Mouse (Mus musculus) forebrain, embryonic 12.5 days (tissue): Measurements from ENCODE around the gene Rasl12. TPM values are rescaled to one million over a fixed set of nuclear protein-coding genes. Genes with fewer than 3 reads are reported as not detected.

Experiments
- ATAC-seq: fragments of 200-750 bp; cut with Nextera tagmentation; 2 replicates; pipeline ENCODE4 v1.8.0; 2017; ENCODE audit warnings: moderate TSS enrichment; ENCODE audit not compliant: low FRiP score
- H3K27ac ChIP-seq: fragments of 300-500 bp; sonication (generic); 2 replicates; pipeline ENCODE4 v1.5.1; 2016; ENCODE audit warnings: mild to moderate bottlenecking
- H3K27me3 ChIP-seq: fragments of 300-500 bp; sonication (generic); 2 replicates; pipeline ENCODE4 v1.6.1; 2016; ENCODE audit warnings: mild to moderate bottlenecking
- H3K36me3 ChIP-seq: fragments of 300-500 bp; sonication (generic); replicated peaks from 2 replicates; pipeline ENCODE4 v1.6.1; 2016; ENCODE audit warnings: mild to moderate bottlenecking
- H3K4me1 ChIP-seq: fragments of 300-500 bp; sonication (generic); 2 replicates; pipeline ENCODE4 v1.6.1; 2016
- H3K4me2 ChIP-seq: fragments of 300-500 bp; sonication (generic); 2 replicates; pipeline ENCODE4 v1.6.1; 2016; ENCODE audit warnings: mild to moderate bottlenecking, moderate library complexity
- H3K4me3 ChIP-seq: fragments of 300-500 bp; sonication (generic); replicated peaks from 2 replicates; pipeline ENCODE4 v1.5.1; 2016; ENCODE audit warnings: mild to moderate bottlenecking
- H3K9ac ChIP-seq: fragments of 300-500 bp; sonication (generic); 2 replicates; pipeline ENCODE4 v1.6.1; 2016; ENCODE audit warnings: mild to moderate bottlenecking
- H3K9me3 ChIP-seq: fragments of 300-500 bp; sonication (generic); 2 replicates; pipeline ENCODE4 v1.6.1; 2016
- WGBS: fragments of 180-500 bp; shearing (Covaris S2); methylation state at CpG from one replicate; pipeline ENCODE4 v1.1.7; 2016; 5-methylcytosine and 5-hydroxymethylcytosine counted together
- polyA plus RNA-seq: library from polyadenylated mRNA; unstranded; fragments of >200 nt; fragmentation: Nextera tagmentation; extraction: Ambion mirVana; gene quantifications from 2 replicates; pipeline ENCODE4 v1.2.1, GENCODE M21; 2016

Rasl12 gene
- polyA plus RNA-seq, 1 experiment from 2014 or later: 7.2 TPM

DNA sequence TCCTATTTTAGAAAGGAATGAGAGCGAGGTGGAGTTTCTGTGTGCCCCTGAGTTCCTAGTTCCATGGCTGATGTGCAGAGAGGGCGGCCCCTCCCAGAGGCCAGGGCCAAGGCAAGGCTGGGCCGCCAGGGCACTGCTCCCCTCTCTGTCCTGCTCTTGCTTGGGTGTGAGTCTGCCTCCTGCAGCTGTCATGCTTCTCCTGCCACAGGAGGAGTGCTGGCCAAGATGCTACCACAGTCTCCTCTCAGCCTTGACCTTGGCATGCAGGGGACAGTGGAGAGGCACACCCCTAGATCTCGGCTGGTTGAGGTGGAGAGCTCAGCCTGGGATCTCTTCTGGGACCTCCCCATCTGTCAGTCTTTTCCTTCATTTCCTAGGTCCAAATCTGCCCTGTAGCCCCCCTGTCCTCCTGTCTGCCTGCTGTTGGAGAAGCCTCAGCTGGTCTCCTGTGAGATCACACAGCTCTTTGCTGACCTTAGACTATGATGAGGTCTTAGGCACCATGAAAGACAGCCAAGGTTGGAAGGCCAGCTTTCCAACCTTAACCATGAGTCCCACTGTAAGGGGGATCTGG, 17.2 kb upstream of the Rasl12 start:
- WGBS: 87% methylated on average over 4 of the region's 4 CpGs
- Histone ChIP-seq H3K4me1 (no peaks in the 10 kb centered on the region; the same call in 1 of the 2 replicates), H3K4me2 (no peak overlapping the region), H3K27me3 (no peaks in the 10 kb centered on the region), H3K27ac (no peak overlapping the region), H3K9ac (no peak overlapping the region), H3K9me3 (no peaks in the 10 kb centered on the region), H3K36me3 (0 out of 2 replicates have a peak, but pooled peaks cover 4% of the 10 kb centered on the region), H3K4me3 (no peak overlapping the region)
- ATAC-seq: no peak

DNA sequence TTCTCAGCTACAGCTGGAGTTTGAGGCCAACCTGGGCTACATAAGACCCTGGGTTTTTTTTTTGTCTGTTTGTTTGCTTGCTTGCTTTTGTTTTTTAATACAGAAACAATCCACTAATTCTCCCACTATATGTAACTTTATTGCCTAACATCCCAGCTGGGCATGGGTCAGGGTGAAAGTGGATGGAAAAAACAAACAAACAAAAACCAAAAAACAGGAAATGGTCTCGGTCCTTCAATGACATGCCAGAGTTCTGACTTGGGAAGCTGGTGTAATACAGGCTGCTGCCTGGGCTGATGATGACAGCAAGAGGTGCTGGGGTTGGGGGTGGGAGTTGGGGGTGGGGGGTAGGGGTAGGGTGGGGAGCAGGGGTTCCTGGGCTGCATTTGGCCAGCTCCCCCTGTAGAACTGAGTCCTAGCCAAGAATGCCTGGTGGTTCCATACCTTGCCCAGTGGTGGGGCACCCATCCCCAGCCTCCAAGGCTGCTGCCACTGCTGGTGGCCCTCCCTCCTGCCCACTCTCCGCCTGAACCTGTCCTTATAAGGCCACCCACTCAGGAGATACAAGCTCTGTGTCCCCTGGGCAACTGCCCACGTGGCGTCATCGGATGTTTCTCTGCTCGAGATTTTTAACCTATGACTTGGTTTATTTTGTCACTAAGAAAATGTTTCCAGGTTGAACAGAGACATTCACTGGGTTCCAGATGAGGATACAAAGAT, 16.1 kb upstream of the Rasl12 start:
- H3K9ac ChIP-seq: no peak overlapping the region
- H3K27me3 ChIP-seq: 0 out of 2 replicates have a peak, but pooled peaks cover under 1% of the 10 kb centered on the region
- H3K9me3 ChIP-seq: no peaks in the 10 kb centered on the region
- ATAC-seq: no peak
- H3K4me3 ChIP-seq: no peak overlapping the region
- no peak overlapping the region for H3K27ac ChIP-seq
- no peaks in the 10 kb centered on the region; the same call in 1 of the 2 replicates for H3K4me1 ChIP-seq
- H3K36me3 ChIP-seq: 0 out of 2 replicates have a peak, but pooled peaks cover 4% of the 10 kb centered on the region
- 82% methylated on average over 6 of the region's 6 CpGs for WGBS
- no peak overlapping the region for H3K4me2 ChIP-seq

DNA sequence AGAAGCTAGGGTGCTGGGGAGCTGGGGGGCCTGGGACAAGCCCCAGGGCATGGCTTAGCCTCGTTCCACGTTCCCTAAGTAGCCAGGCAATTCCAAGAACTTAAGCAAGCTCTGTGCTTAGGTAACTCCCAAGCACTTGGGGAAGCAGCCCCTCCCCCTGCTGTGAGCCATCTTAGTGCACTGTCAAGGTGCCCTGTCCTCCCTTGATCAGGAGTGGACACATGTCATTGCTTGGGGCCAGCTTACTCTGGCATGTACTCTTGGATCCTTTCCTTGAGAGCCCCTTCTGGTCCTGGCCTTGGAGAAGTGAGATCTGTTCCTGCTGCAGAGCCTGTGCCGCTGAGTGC, 15.6 kb upstream of the Rasl12 start:
- 0 out of 2 replicates have a peak, but pooled peaks cover 3% of the 10 kb centered on the region for H3K36me3 ChIP-seq
- no peaks in the 10 kb centered on the region; the same call in 1 of the 2 replicates for H3K4me1 ChIP-seq
- no peak overlapping the region for H3K4me2 ChIP-seq
- 71% methylated on average over 3 of the region's 3 CpGs for WGBS
- ATAC-seq: no peak
- H3K4me3 ChIP-seq: no peak overlapping the region
- H3K27me3 ChIP-seq: 0 out of 2 replicates have a peak, but pooled peaks cover 3% of the 10 kb centered on the region
- H3K9ac ChIP-seq: no peak overlapping the region
- H3K9me3 ChIP-seq: no peaks in the 10 kb centered on the region
- H3K27ac ChIP-seq: no peak overlapping the region

DNA sequence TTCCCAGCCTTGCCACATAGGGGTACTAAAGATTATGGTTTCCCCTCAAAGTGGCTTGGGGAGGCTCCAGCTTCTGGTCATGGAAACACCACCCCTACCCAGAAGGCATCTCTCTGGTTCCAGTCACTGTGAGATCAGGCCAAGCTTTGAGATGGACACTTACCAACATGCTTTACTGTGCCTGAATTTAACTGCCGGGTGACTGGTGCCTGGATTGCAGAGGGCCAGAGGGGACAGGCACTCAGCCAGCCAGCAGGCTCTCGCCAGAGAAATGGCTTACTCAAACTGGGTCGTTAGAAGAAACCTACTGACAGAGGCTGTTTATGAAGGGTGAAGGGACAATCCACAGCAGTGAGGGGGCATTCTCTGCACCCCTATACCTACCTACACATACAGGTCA, 14.0 kb upstream of the Rasl12 start:
- no peaks in the 10 kb centered on the region; the same call in 1 of the 2 replicates for H3K4me1 ChIP-seq
- no peak overlapping the region for H3K4me2 ChIP-seq
- no peaks in the 10 kb centered on the region for H3K9me3 ChIP-seq
- ATAC-seq: no peak
- WGBS: 64% methylated on average over 3 of the region's 3 CpGs
- no peak overlapping the region for H3K9ac ChIP-seq
- peaks cover 10% of the 10 kb centered on the region for H3K27me3 ChIP-seq
- no peak overlapping the region for H3K4me3 ChIP-seq
- H3K36me3 ChIP-seq: no peaks in the 10 kb centered on the region
- no peak overlapping the region for H3K27ac ChIP-seq

DNA sequence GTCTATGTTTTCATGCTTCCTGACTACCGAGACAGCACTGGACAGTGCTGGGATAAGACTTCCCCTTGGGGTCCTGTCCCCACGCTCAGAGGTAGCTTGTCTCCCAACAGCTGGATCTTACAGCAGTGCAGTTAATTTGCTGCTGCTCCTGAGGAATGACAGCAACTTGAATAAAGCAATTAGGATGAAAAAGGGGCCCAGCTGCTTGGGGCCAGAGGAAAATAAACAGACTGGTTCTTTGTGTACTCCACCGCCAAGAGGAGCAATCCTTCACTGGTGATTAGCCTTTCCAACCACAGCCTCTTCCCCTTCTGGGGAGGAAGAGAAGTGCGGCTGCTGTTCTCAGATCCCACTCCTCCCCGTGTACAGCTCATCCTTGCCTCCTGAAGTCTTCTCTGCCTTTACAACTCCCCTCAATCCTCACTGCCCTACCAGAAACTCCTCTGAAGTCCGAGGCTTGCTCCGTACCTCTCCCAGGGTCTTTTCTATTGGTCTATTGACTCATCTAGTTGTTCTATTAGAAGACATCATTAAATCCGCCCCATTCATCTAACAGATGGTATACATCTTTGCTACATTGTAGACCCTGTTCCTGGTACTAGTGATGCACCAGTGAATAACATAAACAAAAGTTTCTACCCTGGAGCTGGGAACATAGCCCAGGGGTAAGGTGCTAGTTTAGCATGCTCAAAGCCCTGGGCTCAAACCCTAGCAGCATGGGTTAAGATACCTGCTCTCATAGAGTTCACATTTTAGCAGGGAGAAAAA, 11.7 kb upstream of the Rasl12 start:
- Histone ChIP-seq H3K9me3 (peaks cover 6% of the 10 kb centered on the region; the same call in 1 of the 2 replicates), H3K4me1 (peaks cover 5% of the 10 kb centered on the region), H3K36me3 (no peaks in the 10 kb centered on the region), H3K27ac (no peak overlapping the region), H3K9ac (no peak overlapping the region), H3K27me3 (peaks cover 33% of the 10 kb centered on the region), H3K4me3 (no peak overlapping the region), H3K4me2 (no peak overlapping the region)
- WGBS: 38% methylated on average over 8 of the region's 8 CpGs
- ATAC-seq: no peak

DNA sequence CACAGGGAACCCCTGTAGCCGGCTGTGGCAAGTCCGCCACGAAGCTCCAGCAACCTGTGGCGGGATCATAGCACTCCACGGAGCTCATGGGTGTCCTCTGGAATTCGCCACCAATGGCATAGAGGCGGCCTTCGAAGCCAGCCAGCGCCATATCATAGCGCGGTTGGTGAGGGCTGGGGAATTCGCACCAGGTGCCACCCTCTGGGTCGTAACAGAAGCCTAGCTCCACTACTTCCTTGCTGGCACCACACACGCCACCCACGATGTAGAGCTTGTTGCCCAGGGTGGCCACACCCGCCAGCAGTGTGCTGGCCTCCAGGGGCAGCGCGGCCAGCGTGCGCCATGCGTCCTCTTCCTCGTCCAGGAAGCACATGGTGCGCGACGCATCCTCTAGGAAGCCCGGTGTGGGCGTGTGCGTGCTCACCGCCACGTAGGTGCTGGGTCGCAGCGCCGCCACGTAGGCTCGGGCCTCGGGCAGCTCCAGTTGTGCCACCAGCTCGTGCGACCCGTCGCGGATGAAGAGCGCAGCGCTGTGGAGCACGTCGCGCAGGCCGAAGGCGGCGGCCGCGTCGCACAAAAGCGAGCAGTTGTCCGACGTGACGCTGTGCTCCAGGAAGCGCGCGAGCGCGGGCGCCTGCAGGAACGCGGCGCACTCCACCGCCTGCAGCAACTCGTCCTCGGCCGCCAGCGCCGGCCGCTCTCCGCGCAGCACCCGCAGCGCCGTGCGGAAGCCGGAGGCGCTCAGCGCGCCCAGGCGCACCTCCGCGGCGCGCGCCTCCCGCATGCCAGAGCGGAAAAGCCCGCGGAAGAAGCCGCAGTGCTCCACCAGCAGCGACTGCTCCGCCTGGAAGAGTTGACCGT, 7.3 kb upstream of the Rasl12 start:
- peak; percentile 41 for ATAC-seq
- H3K27ac ChIP-seq: no peak overlapping the region
- peaks cover 6% of the 10 kb centered on the region; the same call in 1 of the 2 replicates for H3K9me3 ChIP-seq
- peaks cover 5% of the 10 kb centered on the region for H3K4me1 ChIP-seq
- peak overlapping the region; percentile 3; the same call in 1 of the 2 replicates for H3K9ac ChIP-seq
- peaks cover 63% of the 10 kb centered on the region for H3K27me3 ChIP-seq
- 18% methylated on average over 96 of the region's 96 CpGs for WGBS
- H3K4me3 ChIP-seq: peak overlapping the region; percentile 40
- H3K36me3 ChIP-seq: no peaks in the 10 kb centered on the region
- H3K4me2 ChIP-seq: peak overlapping the region; percentile 54

DNA sequence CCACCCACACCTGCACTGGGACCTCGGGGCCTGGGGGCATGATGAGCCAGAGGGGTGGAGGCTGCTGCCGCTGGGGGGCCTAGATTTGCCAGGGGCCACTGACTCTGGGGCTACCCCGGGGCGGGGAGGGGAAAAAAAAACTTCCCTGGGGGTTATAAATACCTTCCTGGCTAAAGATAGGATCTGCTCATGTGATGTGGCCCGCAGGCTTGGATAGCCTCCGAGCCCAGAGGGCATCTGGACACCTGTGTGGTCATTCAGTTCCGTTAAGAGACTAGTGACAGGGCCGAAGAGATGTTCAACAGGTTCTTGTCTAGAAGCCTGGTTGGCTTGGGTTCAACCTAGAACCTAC, 6.7 kb upstream of the Rasl12 start, which contains the start of gene Kbtbd13:
TSS of gene Kbtbd13 (minus strand) at position 40 of the 352 bp plus-strand sequence.
- 44% methylated on average over 8 of the region's 8 CpGs for WGBS

DNA sequence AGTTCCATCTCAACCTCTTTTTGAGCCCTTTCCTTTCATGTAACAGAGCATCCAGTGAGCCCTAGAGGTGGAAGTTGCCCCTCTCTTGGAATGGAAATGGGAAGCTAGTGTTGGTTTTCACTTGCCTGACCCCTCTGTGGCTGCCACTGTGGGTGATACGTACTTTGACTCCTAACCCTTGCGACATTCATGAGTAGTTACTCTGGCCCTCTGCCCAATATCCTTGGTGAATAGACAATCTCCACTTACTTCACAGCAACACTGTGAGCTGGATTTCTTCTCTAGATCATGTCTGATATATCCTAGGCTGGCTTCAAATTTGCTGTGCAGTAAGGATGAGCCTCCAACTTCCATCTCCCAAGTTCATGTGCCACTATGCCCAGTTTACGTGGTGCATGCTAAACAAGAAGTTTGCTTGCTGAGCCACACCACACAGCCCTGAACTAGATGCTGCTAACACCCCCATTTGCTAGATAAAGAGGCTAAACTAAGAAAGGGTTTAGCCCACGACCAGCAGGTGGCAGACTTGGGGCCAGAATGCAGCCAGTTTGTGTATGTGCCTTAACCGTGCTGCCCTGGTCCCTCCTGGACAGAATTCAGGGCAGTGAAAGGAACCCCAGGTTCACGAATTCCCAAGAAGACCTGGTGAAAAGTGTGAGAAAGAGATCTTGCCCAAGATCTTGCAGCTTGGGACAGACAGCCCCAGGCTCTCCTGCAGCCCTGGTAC, 5.5 kb upstream of the Rasl12 start:
- H3K9me3 ChIP-seq: peaks cover 6% of the 10 kb centered on the region; the same call in 1 of the 2 replicates
- 28% methylated on average over 6 of the region's 6 CpGs for WGBS
- no peak for ATAC-seq
- no peaks in the 10 kb centered on the region for H3K36me3 ChIP-seq
- H3K4me3 ChIP-seq: no peak overlapping the region
- H3K4me1 ChIP-seq: peaks cover 5% of the 10 kb centered on the region
- H3K9ac ChIP-seq: no peak overlapping the region
- no peak overlapping the region for H3K27ac ChIP-seq
- H3K27me3 ChIP-seq: peaks cover 60% of the 10 kb centered on the region
- H3K4me2 ChIP-seq: no peak overlapping the region

More for the DNA sequence above, 6.7 kb upstream of the Rasl12 start, which contains the start of gene Kbtbd13:
- Histone ChIP-seq H3K36me3 (no peaks in the 10 kb centered on the region), H3K9me3 (peaks cover 6% of the 10 kb centered on the region; the same call in 1 of the 2 replicates), H3K27me3 (peaks cover 63% of the 10 kb centered on the region), H3K4me1 (peaks cover 5% of the 10 kb centered on the region), H3K9ac (peak within 1 kb of the TSS; percentile 3; the same call in 1 of the 2 replicates), H3K4me2 (peak within 1 kb of the TSS; percentile 54), H3K4me3 (peak within 1 kb of the TSS; percentile 40), H3K27ac (no peak within 1 kb of the TSS)
- ATAC-seq: no peak

DNA sequence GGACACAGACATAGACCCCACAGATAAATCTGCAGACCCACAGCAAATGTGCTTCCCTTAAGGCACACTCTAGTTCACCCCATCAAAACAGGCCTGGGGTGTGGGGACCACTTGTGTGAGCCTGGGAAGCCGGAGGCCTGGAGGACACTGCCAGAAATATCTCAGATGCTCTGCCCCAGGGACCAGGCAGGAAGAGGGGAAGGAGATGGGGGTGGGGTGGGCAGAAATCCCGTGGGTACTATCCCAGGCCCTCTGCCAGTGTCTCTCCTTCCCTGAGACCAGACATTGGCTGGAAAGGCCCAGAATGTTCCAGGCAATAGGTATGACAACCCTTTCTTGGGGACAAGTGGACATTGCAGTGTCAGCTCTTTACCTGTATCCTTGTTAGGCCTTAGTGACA, 4.7 kb upstream of the Rasl12 start:
- Histone ChIP-seq H3K4me3 (no peak overlapping the region), H3K27ac (no peak overlapping the region), H3K9me3 (peaks cover 6% of the 10 kb centered on the region; the same call in 1 of the 2 replicates), H3K4me2 (no peak overlapping the region), H3K36me3 (no peaks in the 10 kb centered on the region), H3K9ac (no peak overlapping the region), H3K4me1 (peaks cover 11% of the 10 kb centered on the region), H3K27me3 (peaks cover 60% of the 10 kb centered on the region)
- WGBS: 64% methylated on average over 2 of the region's 2 CpGs
- ATAC-seq: no peak

DNA sequence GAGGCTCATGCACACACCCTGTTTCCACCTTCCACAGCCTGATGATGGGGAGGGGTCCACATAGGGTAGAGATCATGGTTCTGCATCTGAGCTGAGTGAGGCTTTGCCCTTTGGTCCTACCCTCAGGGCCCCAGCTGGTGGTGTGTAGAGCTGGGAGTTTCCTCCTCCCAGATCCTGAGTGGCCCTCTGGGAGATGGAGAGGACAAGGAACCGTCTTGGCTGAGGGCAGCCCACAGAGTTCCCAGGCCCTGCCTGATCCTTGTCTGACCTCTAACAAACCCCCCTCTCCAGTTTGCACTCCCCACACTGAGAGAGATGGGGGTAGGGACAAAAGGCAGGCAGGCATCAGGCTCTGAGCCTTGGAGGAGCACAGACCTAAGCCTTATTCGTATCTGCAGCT, 3.9 kb upstream of the Rasl12 start:
- Histone ChIP-seq H3K27ac (no peak overlapping the region), H3K36me3 (no peaks in the 10 kb centered on the region), H3K4me3 (no peak overlapping the region), H3K9me3 (peaks cover 6% of the 10 kb centered on the region; the same call in 1 of the 2 replicates), H3K27me3 (peaks cover 60% of the 10 kb centered on the region), H3K4me2 (no peak overlapping the region), H3K9ac (no peak overlapping the region), H3K4me1 (peaks cover 15% of the 10 kb centered on the region)
- 73% methylated on average over 2 of the region's 2 CpGs for WGBS
- no peak for ATAC-seq

DNA sequence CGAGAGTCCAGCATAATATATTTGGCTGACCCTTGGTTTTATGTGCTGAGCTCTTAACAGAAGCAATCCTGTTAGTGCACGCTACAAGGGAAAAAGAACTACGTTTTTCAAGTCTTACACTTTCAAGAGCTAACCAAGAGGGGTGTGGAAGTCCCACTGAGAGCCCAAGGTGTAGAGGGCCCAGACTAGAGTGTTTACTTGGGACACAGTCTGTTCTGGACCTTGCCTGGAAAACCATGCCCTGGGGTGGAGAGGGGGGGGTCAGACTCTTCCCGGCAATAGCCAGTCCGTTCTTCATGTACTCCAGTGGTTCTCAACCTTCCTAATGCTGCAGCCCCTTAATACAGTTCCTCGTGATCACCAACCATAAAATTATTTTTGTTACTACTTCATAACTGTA, 1.6 kb downstream of the Rasl12 start:
- ATAC-seq: no peak

More for the DNA sequence above, 1.6 kb downstream of the Rasl12 start:
- 90% methylated on average over 6 of the region's 6 CpGs for WGBS
- H3K9me3 ChIP-seq: no peaks in the 10 kb centered on the region
- H3K36me3 ChIP-seq: no peaks in the 10 kb centered on the region
- no peak overlapping the region for H3K9ac ChIP-seq
- H3K27me3 ChIP-seq: peaks cover 8% of the 10 kb centered on the region
- no peak overlapping the region for H3K27ac ChIP-seq
- peaks cover 10% of the 10 kb centered on the region for H3K4me1 ChIP-seq
- H3K4me2 ChIP-seq: no peak overlapping the region
- no peak overlapping the region for H3K4me3 ChIP-seq
